Mouse (Mus musculus) heart, postnatal 36 days (tissue): Measurements from ENCODE around the gene Kif26b. TPM values are rescaled to one million over a fixed set of nuclear protein-coding genes. Genes with fewer than 3 reads are reported as not detected.

Source experiments
- DNase-seq, 2 experiments: peaks; one replicate each; pipeline ENCODE4 v3.0.0; 2021 to 2022
- intact Hi-C: fragments of 180-260 bp; cut with DNase I; formaldehyde crosslinking; loops from one replicate; pipeline ENCODE4 v1.15.1; 2025
- total RNA-seq, 2 experiments: library from RNA; stranded (reverse); gene quantifications; 2 replicates each; pipeline ENCODE4 v1.2.3; 2021

The Kif26b gene
- total RNA-seq, 2 experiments from 2014 or later, result 3.9 to 4.2 TPM

GRCm38 (mm10) chr1:178829456-178829855 is 300.5 kb downstream of the Kif26b start:
- DNase-seq, result no peak
- intact Hi-C loops, result no loop called here

GRCm38 (mm10) chr1:178832571-178832970 is 303.6 kb downstream of the Kif26b start:
- no peak for DNase-seq
- intact Hi-C loops, result no loop called here

GRCm38 (mm10) chr1:178835805-178836204 is 306.9 kb downstream of the Kif26b start:
- intact Hi-C loops, result no loop called here
- no peak for DNase-seq

GRCm38 (mm10) chr1:178836998-178837397 is 308.1 kb downstream of the Kif26b start:
- no peak for DNase-seq
- intact Hi-C loops, result no loop called here

GRCm38 (mm10) chr1:178838696-178839320 is 309.9 kb downstream of the Kif26b start:
- intact Hi-C loops, result no loop called here
- DNase-seq, result peak in 1 of 2 experiments; percentile 7

GRCm38 (mm10) chr1:178840311-178840710 is 311.4 kb downstream of the Kif26b start:
- DNase-seq, result peak in 1 of 2 experiments; percentile 26
- intact Hi-C loops, result no loop called here

- intact Hi-C loops, result no loop called here
- DNase-seq, result no peak
Measured at GRCm38 (mm10) chr1:178844839-178845238, 315.9 kb downstream of the Kif26b start.

GRCm38 (mm10) chr1:178847569-178847968 is 318.6 kb downstream of the Kif26b start:
- intact Hi-C loops, result no loop called here
- no peak for DNase-seq

GRCm38 (mm10) chr1:178848380-178849106 is 319.6 kb downstream of the Kif26b start:
- intact Hi-C loops, result no loop called here
- no peak for DNase-seq

GRCm38 (mm10) chr1:178850569-178850968 is 321.6 kb downstream of the Kif26b start:
- DNase-seq, result no peak
- intact Hi-C loops, result no loop called here

- no peak for DNase-seq
- intact Hi-C loops, result no loop called here
Measured at GRCm38 (mm10) chr1:178854936-178855335, 326.0 kb downstream of the Kif26b start.

- no peak for DNase-seq
- intact Hi-C loops, result no loop called here
Measured at GRCm38 (mm10) chr1:178855974-178856373, 327.0 kb downstream of the Kif26b start.

GRCm38 (mm10) chr1:178860671-178861391 is 331.9 kb downstream of the Kif26b start:
- no peak for DNase-seq
- intact Hi-C loops, result no loop called here

GRCm38 (mm10) chr1:178861392-178861762 is 332.5 kb downstream of the Kif26b start:
- intact Hi-C loops, result no loop called here
- DNase-seq, result no peak

GRCm38 (mm10) chr1:178863756-178864155 is 334.8 kb downstream of the Kif26b start:
- no peak for DNase-seq
- intact Hi-C loops, result no loop called here

- intact Hi-C loops, result no loop called here
- DNase-seq, result no peak
Measured at GRCm38 (mm10) chr1:178864297-178864696, 335.4 kb downstream of the Kif26b start.

GRCm38 (mm10) chr1:178866757-178867156 is 337.8 kb downstream of the Kif26b start:
- intact Hi-C loops, result no loop called here
- DNase-seq, result no peak

- DNase-seq, result no peak
- intact Hi-C loops, result no loop called here
Measured at GRCm38 (mm10) chr1:178871055-178871454, 342.1 kb downstream of the Kif26b start.

GRCm38 (mm10) chr1:178876926-178877325 is 348.0 kb downstream of the Kif26b start:
- no peak for DNase-seq
- intact Hi-C loops, result no loop called here

GRCm38 (mm10) chr1:178878676-178879075 is 349.8 kb downstream of the Kif26b start:
- intact Hi-C loops, result no loop called here
- no peak for DNase-seq

GRCm38 (mm10) chr1:178880905-178881304 is 352.0 kb downstream of the Kif26b start:
- DNase-seq, result no peak
- intact Hi-C loops, result no loop called here

- intact Hi-C loops, result no loop called here
- DNase-seq, result no peak
Measured at GRCm38 (mm10) chr1:178886671-178887070, 357.7 kb downstream of the Kif26b start.
